ENCODE assay signal across 14 mouse cellular contexts in the genomic region with DNA sequence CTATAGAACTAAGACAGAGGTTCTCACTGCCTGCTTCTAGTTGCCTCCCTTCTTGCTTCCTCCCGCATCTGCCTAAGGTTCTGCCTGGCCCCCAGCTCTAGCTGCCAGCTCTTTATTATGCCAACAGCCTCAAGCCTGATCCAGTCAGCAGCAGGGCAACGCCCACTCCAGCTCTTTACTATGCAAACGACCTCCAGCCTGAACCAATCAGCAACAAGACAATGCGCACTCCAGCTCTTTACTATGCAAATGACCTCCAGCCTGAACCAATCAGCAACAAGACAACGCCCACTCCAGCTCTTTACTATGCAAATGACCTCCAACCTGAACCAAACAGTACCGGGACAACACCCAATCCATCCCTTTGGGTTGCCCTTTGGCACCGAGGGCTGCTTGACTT.
DNase-seq lines count a peak whose midpoint lies in the region; ATAC-seq lines count a peak whose summit lies in the region.
"Had no signal": no experiment of that assay in that cellular context is flagged by ENCODE, and none has a peak within 500 bp of the region (broad histone marks: within the 10 kb centered on the region; RNA-seq: fewer than 3 reads in every experiment).

No protein-coding gene starts in this region.

- no peak overlapping the region for H3K4me3 ChIP-seq in neural tube, embryonic 12.5 days
- H3K4me3 ChIP-seq in neural tube, embryonic 15.5 days (replicated peaks): no peak overlapping the region
- H3K4me3 ChIP-seq: liver, embryonic 15.5 days had no signal

- H3K4me1 ChIP-seq in neural tube, embryonic 12.5 days: no peaks in the 10 kb centered on the region
- no peaks in the 10 kb centered on the region for H3K4me1 ChIP-seq in neural tube, embryonic 15.5 days
- H3K4me1 ChIP-seq: liver, embryonic 15.5 days had no signal

- H3K9me3 ChIP-seq in neural tube, embryonic 12.5 days: no peaks in the 10 kb centered on the region
- H3K9me3 ChIP-seq in neural tube, embryonic 15.5 days (replicated peaks): no peaks in the 10 kb centered on the region
- H3K9me3 ChIP-seq: liver, embryonic 15.5 days had no signal

- H3K36me3 ChIP-seq in neural tube, embryonic 12.5 days: no peaks in the 10 kb centered on the region
- H3K36me3 ChIP-seq in neural tube, embryonic 15.5 days: no peaks in the 10 kb centered on the region
- H3K36me3 ChIP-seq: liver, embryonic 15.5 days had no signal

- H3K9ac ChIP-seq in neural tube, embryonic 12.5 days: no peak overlapping the region
- H3K9ac ChIP-seq in neural tube, embryonic 15.5 days (replicated peaks): no peak overlapping the region
- H3K9ac ChIP-seq: liver, embryonic 15.5 days had no signal

- peak; percentile 12 for DNase-seq in embryo, embryonic 10 days (ENCODE audit: low spot score)
- no peak for DNase-seq in embryo, embryonic 9.5 days (ENCODE audit: extremely low spot score)
- DNase-seq in forelimb bud, embryonic 11.5 days (ENCODE audit: low read depth, low spot score): peak; percentile 21
- DNase-seq in yolk sac, embryonic 10.5 days (ENCODE audit: low spot score): peak; percentile 66
- no peak for DNase-seq in thymus, postnatal 4 days
- DNase-seq: adrenal gland, postnatal 25 days; cerebellum, adult 11-12 months; heart, postnatal 4 days; kidney, postnatal 14 days; thymus, postnatal 36 days had no signal

- H3K4me2 ChIP-seq in neural tube, embryonic 12.5 days (replicated peaks): no peak overlapping the region
- no peak overlapping the region for H3K4me2 ChIP-seq in neural tube, embryonic 15.5 days
- H3K4me2 ChIP-seq: liver, embryonic 15.5 days had no signal

- no peak overlapping the region for H3K27ac ChIP-seq in neural tube, embryonic 12.5 days
- no peak overlapping the region for H3K27ac ChIP-seq in neural tube, embryonic 15.5 days (replicated peaks)
- H3K27ac ChIP-seq: liver, embryonic 15.5 days had no signal

- WGBS in neural tube, embryonic 12.5 days: 68% methylated on average over 7 of the region's 7 CpGs
- WGBS in neural tube, embryonic 15.5 days: 65% methylated on average over 7 of the region's 7 CpGs

- peak; percentile 82 for ATAC-seq in neural tube, embryonic 12.5 days (ENCODE audit: low FRiP score, low read depth)
- no peak for ATAC-seq in neural tube, embryonic 15.5 days (ENCODE audit: low FRiP score)
- no peak for ATAC-seq in inflammation-experienced regulatory T-cells, adult 6 months

- H3K27me3 ChIP-seq in neural tube, embryonic 12.5 days (replicated peaks): no peaks in the 10 kb centered on the region
- H3K27me3 ChIP-seq in neural tube, embryonic 15.5 days (replicated peaks): no peaks in the 10 kb centered on the region
- H3K27me3 ChIP-seq: liver, embryonic 15.5 days had no signal

Comparison
In these comparisons a context has a peak if more than half of its experiments do, and no peak if none do; other contexts are left out.
1. DNase-seq: peak in embryo, embryonic 10 days (single experiment), forelimb bud, embryonic 11.5 days (single experiment) and yolk sac, embryonic 10.5 days (single experiment); none in embryo, embryonic 9.5 days (single experiment) and thymus, postnatal 4 days (single experiment).